Mouse (Mus musculus) kidney, postnatal 0 days (tissue): ENCODE results near the gene Parn. TPM values are rescaled to one million over a fixed set of nuclear protein-coding genes. Genes with fewer than 3 reads are reported as not detected.
A peak's percentile ranks its signal among the peaks of the same experiment; 100 is the strongest.

Source experiments
- ATAC-seq: fragments of 200-750 bp; cut with Nextera tagmentation; replicated peaks from 2 replicates; pipeline ENCODE4 v1.8.0; 2017; ENCODE audit warnings: low read depth, moderate number of reproducible peaks, moderate TSS enrichment, moderate library complexity; ENCODE audit not compliant: low FRiP score
- DNase-seq: peaks from one replicate; pipeline ENCODE4 v3.0.0-alpha.2; 2016; ENCODE audit warnings: low spot score
- H3K27ac ChIP-seq: fragments of 300-500 bp; sonication (generic); 2 replicates; pipeline ENCODE4 v1.5.1; 2014; ENCODE audit warnings: mild to moderate bottlenecking
- H3K27me3 ChIP-seq: fragments of 300-500 bp; sonication (generic); 2 replicates; pipeline ENCODE4 v1.6.1; 2014; ENCODE audit warnings: low read length, mixed read lengths; ENCODE audit not compliant: insufficient read depth
- H3K36me3 ChIP-seq: fragments of 300-500 bp; sonication (generic); 2 replicates; pipeline ENCODE4 v1.6.1; 2014; ENCODE audit warnings: low read length, mixed read lengths; ENCODE audit not compliant: insufficient read depth
- H3K4me1 ChIP-seq: fragments of 300-500 bp; sonication (generic); replicated peaks from 2 replicates; pipeline ENCODE4 v1.6.1; 2014; ENCODE audit warnings: antibody characterized with exemption, low read length, mixed read lengths; ENCODE audit not compliant: insufficient read depth
- H3K4me2 ChIP-seq: fragments of 300-500 bp; sonication (generic); 2 replicates; pipeline ENCODE4 v1.6.1; 2014; ENCODE audit warnings: mild to moderate bottlenecking, low read length, moderate library complexity, mixed read lengths
- H3K4me3 ChIP-seq: fragments of 300-500 bp; sonication (generic); replicated peaks from 2 replicates; pipeline ENCODE4 v1.5.1; 2014; ENCODE audit warnings: low read depth, low read length
- H3K9ac ChIP-seq: fragments of 300-500 bp; sonication (generic); 2 replicates; pipeline ENCODE4 v1.6.1; 2014; ENCODE audit warnings: low read depth, low read length
- H3K9me3 ChIP-seq: fragments of 300-500 bp; sonication (generic); replicated peaks from 2 replicates; pipeline ENCODE4 v1.6.1; 2016; ENCODE audit warnings: low read length, inconsistent platforms, mixed read lengths
- CTCF ChIP-seq: IDR thresholded peaks from 2 replicates; pipeline ENCODE4 v1.5.1; 2016; ENCODE audit warnings: antibody characterized with exemption, low read depth, mild to moderate bottlenecking, moderate library complexity
- WGBS: fragments of 180-500 bp; shearing (Covaris S2); extraction: QIAGEN DNeasy Blood & Tissue Kit; methylation state at CpG from one replicate; pipeline ENCODE4 v1.1.7; 2014; 5-methylcytosine and 5-hydroxymethylcytosine counted together
- polyA plus RNA-seq: library from polyadenylated mRNA; unstranded; fragments of >200 nt; fragmentation: Nextera tagmentation; extraction: Ambion mirVana; gene quantifications from 2 replicates; pipeline ENCODE4 v1.2.1, GENCODE M21; 2015

Parn gene
- polyA plus RNA-seq, 1 experiment from 2014 or later: 39.9 TPM

DNA sequence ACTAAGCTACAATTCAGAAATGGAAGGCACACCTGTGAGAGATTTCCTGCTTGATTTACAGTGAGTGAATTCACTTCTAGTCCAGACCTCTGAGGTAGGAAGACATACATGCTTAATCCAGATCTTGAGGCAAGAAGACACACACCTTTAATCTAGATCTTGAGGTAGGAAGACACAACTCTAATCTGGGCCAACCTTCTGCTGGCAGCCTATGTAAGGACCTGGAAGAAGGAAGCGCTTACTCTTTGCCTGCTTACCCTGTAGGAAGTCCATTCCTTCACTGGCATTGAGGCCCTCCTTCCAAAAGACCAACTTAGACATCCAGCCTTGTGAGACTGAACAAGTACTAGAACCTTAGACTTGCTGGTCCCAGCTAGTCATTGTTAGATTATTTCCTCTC, 1.3 kb upstream of the Parn start:
- 96% methylated on average over 1 of the region's 1 CpGs for WGBS

DNA sequence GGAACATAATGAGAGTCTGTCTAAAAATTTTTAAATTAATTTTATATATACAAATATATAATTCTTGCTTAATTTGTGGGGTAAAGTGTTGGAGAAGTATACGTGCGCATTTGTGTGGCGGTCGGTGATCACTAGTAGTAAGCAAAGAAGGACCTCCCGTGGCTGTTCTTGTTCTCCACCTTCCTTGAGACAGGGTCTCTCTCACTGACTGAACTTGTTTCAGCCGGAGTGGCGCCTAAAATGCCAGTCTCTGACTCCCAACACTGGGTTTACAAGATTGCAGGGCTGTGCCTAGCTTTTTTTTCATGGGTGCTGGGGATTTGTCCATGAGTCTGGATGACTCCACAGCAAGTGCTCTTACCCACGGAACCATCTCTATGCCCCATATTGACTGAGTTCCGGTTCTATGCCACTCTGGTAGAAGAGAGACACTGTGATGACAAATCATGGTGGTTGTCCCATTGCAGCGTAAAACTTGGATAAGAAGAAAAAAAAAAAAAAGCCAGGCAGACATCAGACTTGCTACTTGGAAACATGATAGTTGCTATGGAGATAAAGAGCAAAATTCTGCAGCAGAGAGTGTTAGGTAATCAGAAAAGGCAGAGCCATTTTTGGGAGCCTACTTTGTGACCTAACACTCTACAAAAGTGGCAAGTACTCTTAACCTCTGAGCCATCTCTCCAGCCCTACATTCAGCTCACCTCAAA, 585 bp upstream of the Parn start:
- H3K27me3 ChIP-seq: no peaks in the 10 kb centered on the region
- H3K36me3 ChIP-seq: peaks cover 14% of the 10 kb centered on the region; the same call in 1 of the 2 replicates
- no peak for TF ChIP-seq CTCF
- peak overlapping the region; percentile 83; the same call in 1 of the 2 replicates for H3K9ac ChIP-seq
- peak overlapping the region; percentile 71; the same call in 1 of the 2 replicates for H3K4me3 ChIP-seq
- ATAC-seq (no peak), DNase-seq (no peak)
- peak overlapping the region; percentile 79 for H3K4me2 ChIP-seq
- H3K9me3 ChIP-seq: no peaks in the 10 kb centered on the region
- WGBS: 81% methylated on average over 10 of the region's 10 CpGs
- H3K27ac ChIP-seq: peak overlapping the region; percentile 62
- H3K4me1 ChIP-seq: 0 out of 2 replicates have a peak, but pooled peaks cover 3% of the 10 kb centered on the region

More for the DNA sequence above, 1.3 kb upstream of the Parn start:
- TF ChIP-seq CTCF: no peak
- H3K4me2 ChIP-seq: no peak overlapping the region
- ATAC-seq (no peak), DNase-seq (no peak)
- no peak overlapping the region for H3K27ac ChIP-seq
- no peaks in the 10 kb centered on the region for H3K27me3 ChIP-seq
- no peaks in the 10 kb centered on the region for H3K9me3 ChIP-seq
- H3K9ac ChIP-seq: no peak overlapping the region
- no peak overlapping the region for H3K4me3 ChIP-seq
- H3K36me3 ChIP-seq: peaks cover 13% of the 10 kb centered on the region; the same call in 1 of the 2 replicates
- 0 out of 2 replicates have a peak, but pooled peaks cover 3% of the 10 kb centered on the region for H3K4me1 ChIP-seq

DNA sequence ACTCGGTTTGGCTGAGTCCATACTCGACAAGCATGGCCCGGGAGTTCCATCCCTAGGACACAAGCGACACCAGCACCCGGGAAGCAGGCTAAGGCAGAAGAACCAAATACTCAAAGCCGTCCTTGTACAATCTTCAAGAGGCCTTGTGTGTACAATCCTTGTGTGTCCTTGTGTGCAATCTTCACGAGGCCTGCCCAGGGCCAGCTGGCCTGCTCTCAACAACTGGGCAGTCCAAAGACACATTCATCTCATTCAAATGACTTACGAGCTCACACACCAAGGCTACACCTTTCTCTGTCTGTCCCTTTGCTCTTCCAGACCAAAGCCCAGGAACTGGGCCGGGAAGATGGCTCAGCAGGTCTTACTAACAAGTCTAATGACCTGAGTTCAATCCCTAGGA, 7.2 kb downstream of the Parn start:
- Histone ChIP-seq H3K4me1 (no peaks in the 10 kb centered on the region), H3K9ac (no peak overlapping the region), H3K27ac (no peak overlapping the region), H3K36me3 (peaks cover 39% of the 10 kb centered on the region; the same call in 1 of the 2 replicates), H3K4me3 (no peak overlapping the region), H3K4me2 (no peak overlapping the region), H3K27me3 (no peaks in the 10 kb centered on the region), H3K9me3 (no peaks in the 10 kb centered on the region)
- no peak for ATAC-seq
- no peak for DNase-seq
- TF ChIP-seq CTCF: no peak
- 98% methylated on average over 9 of the region's 9 CpGs for WGBS

DNA sequence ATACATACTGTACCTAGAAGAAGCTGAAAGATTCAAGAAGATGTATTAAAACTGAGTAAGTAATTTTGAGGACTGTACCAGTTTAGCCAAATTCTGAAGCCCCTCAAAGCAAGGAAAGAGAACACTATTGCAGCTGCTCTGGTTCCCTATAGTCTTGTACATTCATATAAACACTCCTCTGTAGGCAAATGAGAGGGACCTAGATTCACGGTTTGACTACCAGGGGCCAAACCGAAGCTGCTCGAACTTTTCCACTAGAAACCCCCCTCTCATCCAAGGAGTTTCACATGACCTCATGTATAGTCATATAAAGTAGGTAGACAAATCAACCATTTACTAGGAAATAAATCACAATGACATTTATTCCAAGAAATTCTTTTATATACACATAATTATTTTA, 9.1 kb downstream of the Parn start:
- no peaks in the 10 kb centered on the region for H3K4me1 ChIP-seq
- H3K4me2 ChIP-seq: no peak overlapping the region
- no peaks in the 10 kb centered on the region for H3K27me3 ChIP-seq
- DNase-seq (no peak), ATAC-seq (no peak)
- H3K4me3 ChIP-seq: no peak overlapping the region
- H3K9me3 ChIP-seq: no peaks in the 10 kb centered on the region
- TF ChIP-seq CTCF: no peak
- 86% methylated on average over 3 of the region's 3 CpGs for WGBS
- no peak overlapping the region for H3K27ac ChIP-seq
- H3K36me3 ChIP-seq: peaks cover 35% of the 10 kb centered on the region
- no peak overlapping the region for H3K9ac ChIP-seq

DNA sequence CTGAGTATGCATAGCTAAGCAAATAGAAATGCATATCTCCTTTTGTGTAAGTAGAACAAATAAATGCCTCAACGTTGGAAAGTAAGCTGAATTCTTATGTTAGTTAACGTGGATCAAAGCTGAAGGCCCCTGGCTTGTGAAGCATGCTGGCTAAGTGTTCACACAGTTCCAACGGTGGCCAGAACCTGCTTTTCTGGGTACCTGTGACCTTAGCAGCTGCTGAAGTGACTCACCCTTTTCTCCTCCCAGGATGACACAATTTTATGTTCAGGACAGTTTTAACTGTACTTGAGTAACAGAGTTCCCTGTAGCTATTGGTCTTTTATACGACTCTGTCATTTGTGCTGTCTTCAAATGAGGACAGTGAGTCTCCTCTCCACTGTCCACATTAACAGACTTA, 22.0 kb downstream of the Parn start:
- Histone ChIP-seq H3K36me3 (peaks cover 18% of the 10 kb centered on the region), H3K4me1 (no peaks in the 10 kb centered on the region), H3K27me3 (no peaks in the 10 kb centered on the region), H3K27ac (no peak overlapping the region), H3K9ac (no peak overlapping the region), H3K9me3 (no peaks in the 10 kb centered on the region), H3K4me3 (no peak overlapping the region), H3K4me2 (no peak overlapping the region)
- ATAC-seq (no peak), DNase-seq (no peak)
- no peak for TF ChIP-seq CTCF
- 82% methylated on average over 4 of the region's 4 CpGs for WGBS

DNA sequence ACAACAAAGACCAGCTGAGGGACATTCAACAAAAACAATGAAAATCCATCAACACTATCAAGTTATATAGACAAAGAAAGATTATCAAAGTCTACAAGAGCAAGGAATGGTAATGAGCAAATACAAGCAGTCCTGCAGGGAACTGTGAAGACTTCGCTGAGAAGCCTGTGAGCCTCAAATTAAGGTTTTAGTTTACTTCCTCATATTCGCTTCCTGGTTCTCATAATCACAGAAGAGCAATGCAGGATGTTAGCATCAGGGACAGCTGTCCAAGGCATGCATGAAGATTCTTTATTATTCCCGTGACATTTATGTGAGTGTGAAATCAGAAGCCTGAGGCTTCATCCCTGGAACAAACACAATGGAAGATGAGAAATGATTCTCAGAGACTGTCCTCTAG, 23.5 kb downstream of the Parn start:
- ATAC-seq: no peak
- DNase-seq: peak; percentile 33
- H3K4me1 ChIP-seq: no peaks in the 10 kb centered on the region
- WGBS: 73% methylated on average over 3 of the region's 3 CpGs
- H3K9me3 ChIP-seq: no peaks in the 10 kb centered on the region
- no peak overlapping the region for H3K9ac ChIP-seq
- H3K4me2 ChIP-seq: no peak overlapping the region
- TF ChIP-seq CTCF: no peak
- peaks cover 10% of the 10 kb centered on the region for H3K36me3 ChIP-seq
- no peaks in the 10 kb centered on the region for H3K27me3 ChIP-seq
- 0 out of 2 replicates have a peak overlapping the region, but pooled peaks have one; percentile 26 for H3K27ac ChIP-seq
- H3K4me3 ChIP-seq: no peak overlapping the region

DNA sequence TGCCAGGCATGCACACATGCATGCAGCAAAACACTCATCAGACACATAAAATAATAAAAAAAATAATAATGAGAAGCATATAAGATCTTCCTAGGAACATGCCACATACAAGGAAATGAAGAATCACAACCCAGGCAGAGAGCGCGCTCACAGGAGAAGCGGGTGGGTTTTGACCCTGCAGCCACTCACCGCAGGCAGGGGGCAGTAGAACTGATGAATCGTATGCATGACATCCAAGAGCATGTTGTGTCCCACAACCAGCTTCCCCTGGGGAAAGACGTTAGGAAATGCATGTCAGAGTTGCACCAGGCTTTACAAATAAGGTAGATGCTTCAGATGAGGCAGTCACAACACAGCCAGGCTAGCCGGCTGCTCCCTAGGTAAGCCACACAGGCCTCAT, 27.9 kb downstream of the Parn start:
- peak; percentile 47; the same call in 1 of the 2 replicates for TF ChIP-seq CTCF
- no peak overlapping the region for H3K4me3 ChIP-seq
- H3K27me3 ChIP-seq: no peaks in the 10 kb centered on the region
- no peak overlapping the region for H3K4me2 ChIP-seq
- 75% methylated on average over 7 of the region's 7 CpGs for WGBS
- H3K27ac ChIP-seq: no peak overlapping the region
- H3K9ac ChIP-seq: no peak overlapping the region
- DNase-seq (no peak), ATAC-seq (no peak)
- no peaks in the 10 kb centered on the region for H3K9me3 ChIP-seq
- H3K36me3 ChIP-seq: peaks cover 20% of the 10 kb centered on the region; the same call in 1 of the 2 replicates
- no peaks in the 10 kb centered on the region for H3K4me1 ChIP-seq
